Mouse (Mus musculus) gastrocnemius, adult 2 months (tissue): ENCODE data around the gene Hadha. TPM values are rescaled to one million over a fixed set of nuclear protein-coding genes. Genes with fewer than 3 reads are reported as not detected.
A peak's percentile ranks its signal among the peaks of the same experiment; 100 is the strongest.

Experiments used
- DNase-seq: peaks from one replicate; pipeline ENCODE4 v3.0.0; 2022
- H3K27ac ChIP-seq: fragments of 200-600 bp; 2 replicates; pipeline ENCODE4 v1.8.1; 2022; ENCODE audit warnings: mild to moderate bottlenecking
- H3K4me3 ChIP-seq: fragments of 200-600 bp; 2 replicates; pipeline ENCODE4 v1.8.1; 2022; ENCODE audit warnings: mild to moderate bottlenecking, moderate library complexity
- CTCF ChIP-seq: fragments of 200-600 bp; IDR thresholded peaks from 2 replicates; pipeline ENCODE4 v1.8.1; 2022; ENCODE audit warnings: antibody characterized with exemption, mild to moderate bottlenecking, moderate library complexity
- intact Hi-C: fragments of 180-260 bp; cut with DNase I; formaldehyde crosslinking; loops from one replicate; pipeline ENCODE4 v1.15.1; 2025
- total RNA-seq, 2 experiments: library from RNA; stranded (reverse); gene quantifications; 2 replicates each; pipeline ENCODE4 v1.2.3; 2021

The Hadha gene
- total RNA-seq, 2 experiments from 2014 or later: 261 to 470 TPM

DNA sequence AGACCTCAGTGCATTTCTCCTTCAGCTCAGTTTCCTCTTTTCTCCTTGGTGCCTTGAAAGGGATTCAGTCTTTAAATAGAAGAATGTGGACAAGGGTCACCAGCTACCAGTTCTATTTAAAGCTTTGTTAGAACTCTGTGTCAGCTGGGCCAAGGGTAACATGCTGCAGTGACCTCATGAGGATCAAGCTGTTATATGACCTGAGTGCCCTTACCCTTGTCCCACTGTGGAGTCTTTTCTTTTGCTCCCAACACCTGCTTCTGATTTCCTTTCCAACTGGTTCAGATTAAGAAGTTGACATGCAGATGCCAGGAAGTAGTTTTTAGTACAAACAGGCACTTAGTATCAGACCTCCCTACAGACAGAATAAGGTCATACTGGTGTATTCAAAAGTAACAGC lies 17.2 kb upstream of the Hadha start:
- Histone ChIP-seq H3K27ac (peak overlapping the region; percentile 73), H3K4me3 (no peak overlapping the region)
- intact Hi-C loops: no loop called here
- TF ChIP-seq CTCF: no peak
- no peak for DNase-seq

DNA sequence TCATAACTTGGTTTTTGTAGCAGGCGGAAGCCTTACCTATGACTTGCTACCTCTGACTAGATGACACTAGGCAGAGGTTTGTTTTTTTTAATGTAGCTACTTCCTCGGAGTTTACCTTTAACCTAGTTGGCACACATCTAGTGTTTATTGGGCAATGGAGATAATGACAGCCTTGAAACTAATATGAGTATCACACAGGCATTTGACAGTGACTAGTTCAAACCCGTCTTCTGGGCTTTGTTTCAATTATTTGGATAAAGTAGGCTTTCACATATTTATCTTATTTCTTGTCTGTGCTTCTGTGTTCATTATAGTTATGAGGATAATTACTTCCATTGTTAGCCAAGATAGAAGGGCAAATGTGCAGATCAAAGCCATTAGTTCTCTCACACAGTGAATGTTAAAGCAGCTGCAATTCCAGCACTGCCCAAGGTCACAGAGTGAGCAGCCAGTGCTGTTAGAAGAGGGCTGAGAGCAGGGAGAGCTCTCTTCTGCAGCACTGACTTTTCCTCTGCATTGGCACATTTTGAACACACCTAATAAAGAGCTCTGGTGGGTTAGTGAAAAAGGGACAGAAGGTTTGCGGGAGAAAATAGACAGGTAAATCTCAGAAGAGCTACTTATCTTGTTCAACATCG lies 15.5 kb upstream of the Hadha start:
- intact Hi-C loops: no loop called here
- DNase-seq: no peak
- peak overlapping the region; percentile 73 for H3K27ac ChIP-seq

DNA sequence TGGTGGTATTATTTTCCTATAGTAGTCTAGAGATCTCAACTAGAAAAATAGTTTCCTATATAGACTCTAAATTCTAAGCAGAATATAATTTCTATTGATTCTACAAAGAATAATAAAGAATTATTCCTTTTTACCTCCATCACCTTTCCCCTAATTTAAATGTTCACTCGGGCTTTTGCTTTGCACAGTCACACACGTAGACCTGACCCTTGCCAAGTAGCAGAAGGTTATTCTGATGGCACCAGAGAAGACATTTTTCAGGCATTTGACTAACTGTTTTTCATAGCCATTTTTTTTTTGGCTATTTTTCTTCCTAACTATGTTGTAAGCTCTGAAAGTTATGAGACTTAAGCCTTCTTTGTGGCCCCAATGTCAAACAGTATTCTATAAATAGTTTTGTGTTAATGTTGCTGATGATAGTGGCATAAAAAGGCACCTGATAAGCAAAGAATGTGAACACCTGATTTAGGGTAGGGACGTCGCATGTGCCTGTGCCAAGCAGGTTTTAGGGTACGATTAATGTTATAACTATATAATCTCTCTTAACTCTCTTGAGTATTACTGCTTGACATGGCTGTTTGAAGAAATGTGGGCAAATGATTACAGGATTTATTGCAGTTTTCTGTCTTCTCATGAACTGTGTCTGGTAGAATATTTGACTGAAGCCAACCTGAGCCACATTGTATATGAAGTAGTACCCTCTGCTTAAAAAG lies 10.4 kb upstream of the Hadha start:
- Histone ChIP-seq H3K4me3 (no peak overlapping the region), H3K27ac (peak overlapping the region; percentile 35; the same call in 1 of the 2 replicates)
- TF ChIP-seq CTCF: no peak
- intact Hi-C loops: no loop called here
- DNase-seq: no peak

More for the DNA sequence above, 15.5 kb upstream of the Hadha start:
- H3K4me3 ChIP-seq: no peak overlapping the region
- TF ChIP-seq CTCF: no peak

DNA sequence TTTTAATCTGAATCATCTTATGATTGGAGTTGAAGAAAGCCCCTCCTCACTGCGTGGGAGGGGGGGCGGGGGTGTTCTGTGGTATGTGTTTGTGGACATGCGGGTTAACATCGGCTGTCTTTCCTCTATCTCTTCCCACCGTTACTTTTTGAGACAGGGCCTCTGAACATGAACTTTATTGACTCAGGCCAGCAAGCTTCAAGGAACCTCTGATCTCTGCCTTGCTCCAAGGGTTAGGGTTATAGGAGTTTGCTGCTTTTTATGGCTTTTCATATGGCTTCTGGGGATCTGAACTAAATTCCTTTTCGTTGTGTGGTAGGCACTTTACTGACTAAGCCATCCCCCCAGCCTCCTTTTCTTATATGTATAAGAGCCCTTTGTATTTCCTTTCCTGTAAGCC lies 7.4 kb upstream of the Hadha start:
- H3K4me3 ChIP-seq: no peak overlapping the region

DNA sequence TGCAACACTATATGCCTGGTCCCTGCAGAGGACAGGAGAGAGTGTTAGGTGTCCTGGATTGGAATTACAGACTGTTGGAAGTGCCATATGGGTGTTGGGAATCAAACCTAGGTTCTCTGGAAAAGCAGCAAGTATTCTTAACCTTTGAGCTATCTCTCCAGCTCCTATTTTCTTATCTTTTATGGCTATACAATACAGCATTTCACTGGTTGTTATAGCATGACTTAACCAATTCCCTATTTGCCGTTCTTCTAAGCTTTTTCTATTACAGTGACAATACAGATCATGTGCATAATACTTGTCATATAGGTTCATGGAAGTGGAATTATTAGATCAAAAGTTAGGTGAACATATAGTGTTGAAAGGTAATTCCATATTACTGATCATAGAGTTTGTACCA lies 6.9 kb upstream of the Hadha start:
- peak overlapping the region; percentile 83; the same call in 1 of the 2 replicates for H3K27ac ChIP-seq
- no peak for TF ChIP-seq CTCF
- H3K4me3 ChIP-seq: no peak overlapping the region
- intact Hi-C loops: no loop called here
- DNase-seq: no peak

More for the DNA sequence above, 7.4 kb upstream of the Hadha start:
- no peak for DNase-seq
- H3K27ac ChIP-seq: peak overlapping the region; percentile 83; the same call in 1 of the 2 replicates
- TF ChIP-seq CTCF: no peak
- intact Hi-C loops: no loop called here

DNA sequence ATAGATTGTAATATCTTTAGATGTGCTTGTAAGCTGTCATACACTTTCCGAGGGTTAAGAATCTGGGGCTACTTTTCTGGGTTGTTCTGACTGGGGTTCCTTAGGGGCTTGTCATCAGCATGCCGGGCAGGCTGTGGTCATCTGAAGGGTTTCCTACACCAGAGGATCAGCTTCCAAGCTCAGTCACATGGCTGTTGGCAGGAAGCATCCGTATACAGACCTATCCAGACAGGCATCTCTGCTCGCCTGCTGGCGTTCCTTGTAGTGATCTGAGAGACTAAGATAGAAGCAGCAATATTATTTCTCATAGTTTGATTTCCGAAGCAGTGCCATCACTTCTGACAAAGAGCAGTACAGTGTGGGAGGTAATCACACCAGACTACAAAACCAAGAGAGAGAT lies 4.6 kb upstream of the Hadha start:
- peak; percentile 79 for DNase-seq
- intact Hi-C loops: no loop called here
- peak overlapping the region; percentile 51 for H3K4me3 ChIP-seq
- no peak for TF ChIP-seq CTCF
- H3K27ac ChIP-seq: peak overlapping the region; percentile 83

DNA sequence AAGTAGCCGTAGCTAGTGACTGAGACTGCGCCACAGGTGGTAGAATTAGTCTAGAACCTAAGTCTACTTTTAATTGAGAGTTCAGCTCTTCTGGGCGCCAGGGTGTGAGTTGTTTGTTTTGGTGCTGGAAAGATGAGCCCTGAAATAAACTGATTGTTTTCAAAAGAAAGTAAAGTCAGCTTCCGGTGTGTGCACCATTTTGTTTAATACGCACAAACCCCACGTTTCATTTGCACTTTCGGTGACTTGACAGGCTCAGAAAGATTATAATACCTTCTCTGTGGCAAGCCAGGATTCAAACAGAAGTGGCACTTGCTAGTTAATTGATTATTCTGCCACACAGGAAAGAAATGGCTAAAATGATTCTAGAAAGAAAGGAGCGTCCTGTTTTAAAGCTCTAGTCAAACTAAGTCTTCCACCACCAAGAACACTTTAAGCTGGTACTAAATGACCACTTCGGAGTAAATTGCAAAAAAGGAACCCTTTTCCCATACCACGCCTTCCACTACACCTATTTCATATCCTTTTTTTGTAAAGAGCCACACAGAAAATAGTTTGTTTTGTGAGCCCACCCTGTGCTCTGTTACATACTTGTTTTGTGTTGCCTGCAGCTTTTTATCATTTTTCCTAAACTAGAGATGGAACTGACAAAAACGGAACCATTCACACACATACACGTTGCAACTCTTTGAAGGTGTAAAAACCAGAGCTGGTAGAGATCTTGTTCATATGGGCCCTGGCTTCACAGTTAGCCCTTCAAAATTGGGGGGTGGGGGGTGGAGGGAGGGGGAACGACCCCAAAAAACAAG lies 1.1 kb upstream of the Hadha start:
- no peak for DNase-seq
- TF ChIP-seq CTCF: no peak; the same call in 1 of the 2 replicates
- H3K4me3 ChIP-seq: peak overlapping the region; percentile 86
- H3K27ac ChIP-seq: peak overlapping the region; percentile 100
- intact Hi-C loops: no loop called here

DNA sequence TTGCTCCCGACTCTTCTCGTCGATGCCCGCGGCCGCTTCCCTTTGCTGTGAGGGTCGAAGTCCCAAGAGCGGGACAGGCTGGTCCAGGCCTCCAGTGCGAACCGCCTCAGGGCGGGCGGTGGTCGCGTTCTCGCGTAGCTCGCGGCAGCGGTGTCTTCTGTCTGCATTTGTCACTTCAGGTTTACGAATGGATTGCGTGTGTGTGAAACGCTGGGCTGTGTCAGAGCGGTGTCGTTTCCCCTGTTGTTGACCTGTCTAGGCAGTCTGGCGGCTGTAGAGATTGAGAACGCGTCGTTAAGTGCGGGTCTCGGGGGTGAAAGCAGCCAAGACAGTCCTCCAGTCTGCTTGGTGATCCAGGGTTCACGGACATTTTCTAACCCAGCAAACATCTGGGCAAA lies 432 bp upstream of the Hadha start:
- no peak for TF ChIP-seq CTCF
- Histone ChIP-seq H3K4me3 (peak overlapping the region; percentile 86), H3K27ac (peak overlapping the region; percentile 100)
- intact Hi-C loops: no loop called here
- DNase-seq: no peak

DNA sequence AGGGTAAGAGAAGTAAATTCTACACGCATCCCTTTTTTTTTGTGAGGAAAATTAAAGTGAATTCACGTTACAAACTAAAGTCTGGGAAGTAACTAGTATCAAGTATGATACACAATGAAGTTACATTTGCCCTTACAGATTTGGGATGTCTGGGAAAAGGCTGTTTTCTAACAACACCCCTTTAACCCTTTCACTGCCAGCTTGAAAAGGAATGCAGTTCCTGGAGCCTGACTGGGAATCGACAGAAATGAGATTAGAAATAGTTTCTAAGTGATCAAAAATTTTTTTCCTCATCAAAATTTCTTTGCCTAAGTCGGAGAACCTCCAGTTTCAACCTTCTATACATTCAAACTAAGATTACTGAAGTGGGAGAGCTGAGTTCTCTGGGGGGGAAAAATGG lies 949 bp downstream of the Hadha start:
- Histone ChIP-seq H3K4me3 (peak overlapping the region; percentile 86), H3K27ac (peak overlapping the region; percentile 100)
- intact Hi-C loops: no loop called here
- no peak for TF ChIP-seq CTCF
- no peak for DNase-seq

DNA sequence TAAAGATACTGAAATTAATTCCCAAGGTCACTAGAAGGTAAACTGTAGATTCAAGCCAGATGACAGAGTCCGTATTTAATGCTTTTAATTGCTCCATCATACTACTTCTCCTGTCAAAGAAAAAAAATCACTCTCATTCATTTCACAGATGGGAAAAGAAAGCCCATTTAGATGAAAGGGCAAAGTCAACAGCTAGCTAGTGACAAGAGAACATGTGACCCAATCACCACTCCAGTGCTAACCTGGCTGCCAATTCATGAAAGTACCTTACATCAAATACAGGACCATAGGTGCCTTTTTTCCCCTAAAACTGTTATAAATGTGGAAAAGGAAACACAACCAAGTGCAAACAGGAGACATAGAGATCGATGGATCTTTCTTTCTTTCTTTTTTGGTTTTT lies 1.7 kb downstream of the Hadha start:
- Histone ChIP-seq H3K27ac (peak overlapping the region; percentile 100), H3K4me3 (peak overlapping the region; percentile 86)
- intact Hi-C loops: no loop called here
- TF ChIP-seq CTCF: no peak
- no peak for DNase-seq

DNA sequence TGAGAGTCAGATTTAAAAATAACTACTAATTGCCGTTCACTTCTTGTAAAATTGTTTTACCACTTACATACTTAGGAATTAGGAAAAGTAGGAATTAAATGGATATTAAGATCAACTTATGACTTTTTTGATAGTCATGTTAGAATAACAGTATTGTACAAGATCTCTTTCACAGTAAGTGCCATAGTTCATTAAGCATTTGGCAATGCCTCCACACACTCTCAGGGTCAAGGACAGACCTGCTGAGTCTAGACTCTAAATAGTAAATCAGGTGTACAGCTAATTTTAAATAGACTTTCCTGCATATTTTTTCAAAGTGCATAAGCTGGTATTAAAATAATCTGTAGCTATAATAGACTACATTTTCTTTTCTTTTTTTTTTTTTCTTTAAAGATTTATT lies 2.5 kb downstream of the Hadha start:
- no peak for TF ChIP-seq CTCF
- Histone ChIP-seq H3K27ac (peak overlapping the region; percentile 100), H3K4me3 (peak overlapping the region; percentile 43)
- intact Hi-C loops: no loop called here
- DNase-seq: no peak

DNA sequence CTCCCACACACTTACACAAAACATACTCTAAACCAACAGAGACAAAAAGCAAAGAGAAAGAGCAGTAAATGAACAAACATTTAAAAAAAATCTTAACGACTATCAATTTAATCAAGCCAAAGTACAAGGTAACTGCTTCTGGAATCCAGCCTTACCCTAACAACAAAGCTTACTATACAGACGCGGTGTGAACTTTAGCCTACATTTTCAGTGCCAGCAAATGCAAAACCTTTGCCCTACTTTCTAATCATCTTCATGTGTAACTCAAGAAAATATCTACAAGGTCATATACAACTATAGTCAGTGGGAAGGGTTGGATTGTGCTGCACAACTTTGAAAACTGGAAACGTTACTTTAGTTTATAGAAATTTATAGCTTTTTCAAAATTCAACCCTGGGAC lies 3.0 kb downstream of the Hadha start:
- no peak for TF ChIP-seq CTCF
- peak overlapping the region; percentile 100 for H3K27ac ChIP-seq
- H3K4me3 ChIP-seq: peak overlapping the region; percentile 43
- DNase-seq: no peak
- intact Hi-C loops: no loop called here
